16 mouse cellular contexts compared by ENCODE assay signal in genomic region chr8:121214975-121215374, GRCm38 (mm10).
A peak's percentile ranks its signal among the peaks of the same experiment; 100 is the strongest.
DNase-seq lines count a peak whose midpoint lies in the region; ATAC-seq and TF ChIP-seq lines count a peak whose summit lies in the region.
"Had no signal": no experiment of that assay in that cellular context is flagged by ENCODE, and none has a peak within 500 bp of the region (broad histone marks: within the 10 kb centered on the region; RNA-seq: fewer than 3 reads in every experiment).

No protein-coding gene starts in this region.

- H3K9ac ChIP-seq in CH12.LX (ENCODE audit: insufficient read depth, low read depth), result no peak overlapping the region
- H3K9ac ChIP-seq: liver, embryonic 15.5 days had no signal

- TF ChIP-seq EP300 in CH12.LX (IDR thresholded peaks at IDR 0.05; ENCODE audit: low read length), result no peak

- intact Hi-C loops in left cerebral cortex, adult 2 months (cut with DNase I), result loop anchor here (5.0 kb wide), 1 partner anchor 78 kb away; no protein-coding TSS in a partner anchor
- intact Hi-C loops in left cerebral cortex, postnatal 25 days (cut with DNase I), result no loop called here

- TF ChIP-seq POLR2A in CH12.LX (IDR thresholded peaks at IDR 0.05; ENCODE audit: low read depth, low read length), result no peak
- no peak for TF ChIP-seq POLR2A in brain, embryonic 14.5 days (IDR thresholded peaks at IDR 0.05; ENCODE audit: borderline replicate concordance, extremely low read depth, insufficient read depth, insufficient read length, poor library complexity, severe bottlenecking)

- DNase-seq in CD4-positive, CD25-positive, alpha-beta regulatory T cell, adult 2 months (ENCODE audit: low read depth, low spot score), result peak; percentile 17
- no peak for DNase-seq in left cerebral cortex, adult 2 months (ENCODE audit: extremely low spot score in 1 of 2, low spot score in 2 of 2)
- DNase-seq in left cerebral cortex, postnatal 25 days (ENCODE audit: low spot score in 2 of 2), result no peak
- DNase-seq in CH12.LX (ENCODE audit: extremely low read depth), result no peak
- no peak for DNase-seq in brain, embryonic 14.5 days (ENCODE audit: low read depth)
- DNase-seq in right cerebral cortex, adult 2 months (ENCODE audit: low spot score in 2 of 2), result no peak
- no peak for DNase-seq in left cerebral cortex, adult 11 months (ENCODE audit: low spot score)
- DNase-seq: adrenal gland, postnatal 14 days; cerebellum, adult 11 months; embryo, embryonic 11 days; heart, postnatal 14 days; kidney, postnatal 36 days; thymus, postnatal 14 days had no signal

- no peak overlapping the region for H3K4me3 ChIP-seq in left cerebral cortex, adult 2 months
- no peak overlapping the region for H3K4me3 ChIP-seq in CH12.LX (replicated peaks in 1 of 3; ENCODE audit: low read depth in 2 of 3, low read length in 2 of 3, poor library complexity in 1 of 3)
- H3K4me3 ChIP-seq: liver, embryonic 15.5 days; myocyte had no signal

- TF ChIP-seq CTCF in left cerebral cortex, adult 2 months (IDR thresholded peaks at IDR 0.05), result peak; percentile 35
- TF ChIP-seq CTCF in CH12.LX (conservative IDR thresholded peaks at IDR 0.05 in 1 of 2, IDR thresholded peaks at IDR 0.05 in 1 of 2; ENCODE audit: low read depth in 2 of 2, low read length in 2 of 2), result peak; percentile 57 to 60
- TF ChIP-seq CTCF in brain, embryonic 14.5 days (IDR thresholded peaks at IDR 0.05; ENCODE audit: borderline replicate concordance, extremely low read depth, insufficient read depth, insufficient read length), result peak; percentile 50; the same call in 1 of the 2 replicates

- TF ChIP-seq RAD21 in CH12.LX (IDR thresholded peaks at IDR 0.05; ENCODE audit: low read depth, low read length), result peak; percentile 30

- in situ Hi-C loops in CH12.LX (cut with MboI; ENCODE audit: low pct_ligation_motif_present, low pct_unique_long_range_greater_than_20kb, low sequenced_read_pairs), result loop anchor here (5.0 kb wide), 1 partner anchor 98 kb away; the partner anchor contains the start of gene Foxc2

- no peaks in the 10 kb centered on the region for H3K79me2 ChIP-seq in CH12.LX (replicated peaks; ENCODE audit: control insufficient read depth, extremely low read depth, insufficient read depth, poor library complexity, severe bottlenecking)

- ATAC-seq in CD4-positive, CD25-positive, alpha-beta regulatory T cell, adult 4 months, result no peak

- no peaks in the 10 kb centered on the region for H3K4me1 ChIP-seq in CH12.LX (ENCODE audit: control insufficient read depth in 1 of 2, insufficient read depth in 2 of 2)
- H3K4me1 ChIP-seq: liver, embryonic 15.5 days had no signal

- no peaks in the 10 kb centered on the region for H3K36me3 ChIP-seq in CH12.LX (replicated peaks in 1 of 2; ENCODE audit: control insufficient read depth in 1 of 2, insufficient read depth in 1 of 2, low read length in 1 of 2)
- H3K36me3 ChIP-seq: liver, embryonic 15.5 days had no signal

- H3K4me2 ChIP-seq in CH12.LX (ENCODE audit: insufficient read depth, low read depth, poor library complexity, severe bottlenecking), result no peak overlapping the region
- H3K4me2 ChIP-seq: liver, embryonic 15.5 days had no signal

- no peak overlapping the region for H3K27ac ChIP-seq in left cerebral cortex, adult 2 months
- no peak overlapping the region for H3K27ac ChIP-seq in CH12.LX (ENCODE audit: insufficient read depth, low read depth)
- H3K27ac ChIP-seq: liver, embryonic 15.5 days had no signal

- peaks cover 46% of the 10 kb centered on the region for H3K27me3 ChIP-seq in CH12.LX (replicated peaks)

- H3K9me3 ChIP-seq in CH12.LX (replicated peaks; ENCODE audit: low read length), result peaks cover 12% of the 10 kb centered on the region
- H3K9me3 ChIP-seq: liver, embryonic 15.5 days had no signal

- dilution Hi-C loops in CH12.LX (cut with MboI; ENCODE audit: extremely low pct_ligation_motif_present, extremely low pct_unique_long_range_greater_than_20kb, low sequenced_read_pairs), result no loop called here

TF ChIP-seq in CH12.LX, 34 proteins besides CTCF, POLR2A, EP300 and RAD21:
- TF ChIP-seq SMC3 (IDR thresholded peaks at IDR 0.05; ENCODE audit: low read depth, low read length) (peak; percentile 45), IRF4 (IDR thresholded peaks at IDR 0.05; ENCODE audit: low read depth, low read length) (no peak)
